Mouse (Mus musculus) testis, postnatal 10 days (tissue): ENCODE results near the gene Bco1.

ENCODE experiments used
- DNase-seq: peaks from one replicate; pipeline ENCODE4 v3.0.0; 2021; ENCODE audit warnings: low spot score

The Bco1 gene

GRCm38 (mm10) chr8:117089802-117090201 lies 5.9 kb upstream of the Bco1 start:
- no peak for DNase-seq

GRCm38 (mm10) chr8:117094053-117094452 lies 1.6 kb upstream of the Bco1 start:
- peak; percentile 54 for DNase-seq

GRCm38 (mm10) chr8:117097051-117097563 lies 1.5 kb downstream of the Bco1 start:
- DNase-seq = no peak

GRCm38 (mm10) chr8:117097564-117098191 lies 2.0 kb downstream of the Bco1 start:
- no peak for DNase-seq

GRCm38 (mm10) chr8:117107533-117107932 lies 11.9 kb downstream of the Bco1 start:
- DNase-seq = peak; percentile 80

GRCm38 (mm10) chr8:117109018-117109711 lies 13.5 kb downstream of the Bco1 start:
- peak; percentile 65 for DNase-seq

- DNase-seq = peak; percentile 84
These were observed 14.2 kb downstream of the Bco1 start for GRCm38 (mm10) chr8:117109801-117110390.

GRCm38 (mm10) chr8:117111641-117112040 lies 16.0 kb downstream of the Bco1 start:
- DNase-seq = no peak

GRCm38 (mm10) chr8:117112261-117112660 lies 16.6 kb downstream of the Bco1 start:
- DNase-seq = no peak

GRCm38 (mm10) chr8:117115094-117115493 lies 19.4 kb downstream of the Bco1 start:
- DNase-seq = no peak

- peak; percentile 58 for DNase-seq
These were observed 20.2 kb downstream of the Bco1 start for GRCm38 (mm10) chr8:117115676-117116446.

GRCm38 (mm10) chr8:117116534-117116933 lies 20.9 kb downstream of the Bco1 start:
- no peak for DNase-seq

GRCm38 (mm10) chr8:117118409-117118808 lies 22.8 kb downstream of the Bco1 start:
- DNase-seq = no peak

- no peak for DNase-seq
These were observed 25.6 kb downstream of the Bco1 start for GRCm38 (mm10) chr8:117121277-117121676.

GRCm38 (mm10) chr8:117123850-117124633 lies 28.4 kb downstream of the Bco1 start:
- DNase-seq = no peak

- DNase-seq = no peak
These were observed 30.2 kb downstream of the Bco1 start for GRCm38 (mm10) chr8:117125854-117126253.

GRCm38 (mm10) chr8:117126411-117126810 lies 30.8 kb downstream of the Bco1 start:
- DNase-seq = no peak

GRCm38 (mm10) chr8:117127063-117127462 lies 31.4 kb downstream of the Bco1 start:
- no peak for DNase-seq

GRCm38 (mm10) chr8:117133702-117134101 lies 38.0 kb downstream of the Bco1 start:
- no peak for DNase-seq

- DNase-seq = no peak
These were observed 40.7 kb downstream of the Bco1 start for GRCm38 (mm10) chr8:117136351-117136750.

GRCm38 (mm10) chr8:117136763-117137162 lies 41.1 kb downstream of the Bco1 start:
- DNase-seq = no peak

- DNase-seq = no peak
These were observed 41.7 kb downstream of the Bco1 start for GRCm38 (mm10) chr8:117137357-117137756.
